Mouse (Mus musculus) C2C12 (cell line): ENCODE results near the gene Tagln.

ENCODE experiments used
- CTCF ChIP-seq: IDR thresholded peaks from one replicate; pipeline ENCODE4 v1.5.1; 2011; ENCODE audit not compliant: control insufficient read depth, insufficient read depth, insufficient read length
- USF1 ChIP-seq: IDR thresholded peaks from one replicate; pipeline ENCODE4 v1.6.1; 2011; ENCODE audit warnings: low read depth, mild to moderate bottlenecking, control low read depth, moderate library complexity

DNA sequence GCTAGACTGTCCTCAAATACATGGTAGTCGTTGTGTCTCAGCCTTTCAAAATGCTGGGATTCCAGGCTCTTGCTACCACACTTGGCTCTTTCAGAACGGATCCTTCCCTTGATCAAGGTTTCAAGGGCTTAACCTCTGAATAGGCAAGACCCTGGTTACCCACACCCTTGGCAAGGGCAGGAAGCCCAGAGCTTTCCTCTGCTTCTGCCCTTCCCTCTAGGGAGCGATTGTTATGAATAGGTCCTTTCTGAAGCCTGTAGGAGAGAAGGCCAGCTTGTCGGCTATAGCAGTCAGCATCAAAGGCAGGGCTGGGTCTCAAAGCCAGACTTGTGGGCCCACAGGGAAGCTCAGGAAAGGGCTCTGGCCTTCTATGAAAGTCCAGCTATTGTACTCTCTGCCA is 23.0 kb upstream of the Tagln start:
- no peak for TF ChIP-seq CTCF
- TF ChIP-seq USF1: no peak
